Mouse (Mus musculus) gastrocnemius, adult 2 months (tissue): ENCODE results near the gene Ufsp2. TPM values are rescaled to one million over a fixed set of nuclear protein-coding genes. Genes with fewer than 3 reads are reported as not detected.

Experiments
- DNase-seq: peaks from one replicate; pipeline ENCODE4 v3.0.0; 2022
- H3K27ac ChIP-seq: fragments of 200-600 bp; 2 replicates; pipeline ENCODE4 v1.8.1; 2022; ENCODE audit warnings: mild to moderate bottlenecking
- H3K4me3 ChIP-seq: fragments of 200-600 bp; 2 replicates; pipeline ENCODE4 v1.8.1; 2022; ENCODE audit warnings: mild to moderate bottlenecking, moderate library complexity
- CTCF ChIP-seq: fragments of 200-600 bp; IDR thresholded peaks from 2 replicates; pipeline ENCODE4 v1.8.1; 2022; ENCODE audit warnings: antibody characterized with exemption, mild to moderate bottlenecking, moderate library complexity
- intact Hi-C: fragments of 180-260 bp; cut with DNase I; formaldehyde crosslinking; loops from one replicate; pipeline ENCODE4 v1.15.1; 2025
- total RNA-seq, 2 experiments: library from RNA; stranded (reverse); gene quantifications; 2 replicates each; pipeline ENCODE4 v1.2.3; 2021

The Ufsp2 gene
- total RNA-seq, 2 experiments from 2014 or later, result 36.0 to 43.8 TPM

GRCm38 (mm10) chr8:45995576-45995975, 20.2 kb downstream of the Ufsp2 start:
- Histone ChIP-seq H3K27ac (no peak overlapping the region), H3K4me3 (no peak overlapping the region)
- DNase-seq, result no peak
- intact Hi-C loops, result loop anchor here (5.0 kb wide), 1 partner anchor 157 kb away; the partner anchor contains the start of genes Cfap97 and Snx25
- TF ChIP-seq CTCF, result no peak

GRCm38 (mm10) chr8:45998228-45998627, 22.9 kb downstream of the Ufsp2 start:
- intact Hi-C loops, result loop anchor here (5.0 kb wide), 1 partner anchor 154 kb away; the partner anchor contains the start of genes Cfap97 and Snx25
- TF ChIP-seq CTCF, result peak; percentile 24; the same call in 1 of the 2 replicates
- no peak for DNase-seq
- no peak overlapping the region for H3K27ac ChIP-seq
- H3K4me3 ChIP-seq, result peak overlapping the region; percentile 10; the same call in 1 of the 2 replicates

- H3K27ac ChIP-seq, result peak within 1 kb of the TSS; percentile 99
- TF ChIP-seq CTCF, result no peak
- intact Hi-C loops, result loop anchor here (5.0 kb wide), 1 partner anchor 153 kb away; the partner anchor contains the start of genes Cfap97 and Snx25
- peak within 1 kb of the TSS; percentile 83 for H3K4me3 ChIP-seq
- DNase-seq, result peak; percentile 32
These were observed 23.9 kb downstream of the Ufsp2 start, which contains the start of gene Lrp2bp for GRCm38 (mm10) chr8:45999138-45999783. Lrp2bp (plus strand) TSS chr8:45999303.

DNA sequence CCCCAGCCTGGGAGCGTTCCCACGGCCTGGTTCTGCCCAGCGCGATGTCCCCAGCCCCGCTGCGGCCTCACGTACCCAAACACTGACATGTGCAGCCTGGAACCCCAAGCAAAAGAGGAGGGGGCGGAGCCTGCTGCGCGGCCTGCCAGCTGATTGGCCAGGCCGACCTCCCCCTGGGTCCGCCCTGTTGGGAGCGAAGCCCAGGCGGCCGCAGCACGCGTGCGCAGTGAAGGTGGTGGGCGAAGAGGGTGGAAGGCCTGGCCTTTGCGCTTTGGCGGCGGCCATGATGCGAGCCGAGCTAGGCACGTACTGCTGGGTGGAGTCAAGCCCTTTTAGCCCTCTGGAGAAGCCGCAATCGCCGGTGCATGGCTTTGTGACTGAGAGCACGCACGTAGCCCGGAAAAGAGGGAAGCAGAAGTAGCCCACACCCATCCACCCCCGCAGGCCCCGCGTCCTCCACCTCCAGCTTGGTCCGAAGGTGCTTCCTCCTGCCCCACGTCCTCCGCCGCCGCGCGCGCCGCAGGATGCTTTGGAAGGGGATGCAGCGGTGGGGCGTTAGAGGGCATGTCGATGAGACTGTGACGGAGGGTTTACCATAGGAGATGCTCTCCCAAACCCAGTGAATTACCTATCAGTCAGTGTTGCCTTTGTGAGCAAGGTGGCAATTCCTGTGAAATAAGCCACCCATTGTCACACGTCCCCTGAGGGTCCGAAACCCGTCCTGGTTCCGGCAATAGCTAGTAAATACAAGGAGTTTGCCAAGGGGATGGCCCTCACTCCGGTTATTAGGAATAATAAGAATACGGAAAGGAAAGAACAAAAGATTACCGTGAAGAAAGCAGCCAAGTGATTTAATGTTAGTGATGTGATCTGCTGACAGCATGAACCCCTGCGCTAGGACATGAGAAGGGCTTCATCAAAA, 24.7 kb downstream of the Ufsp2 start:
- TF ChIP-seq CTCF, result no peak

GRCm38 (mm10) chr8:46005596-46005995, 30.3 kb downstream of the Ufsp2 start, which contains the start of gene Ankrd37:
Ankrd37 (minus strand) TSS chr8:46005707.
- Histone ChIP-seq H3K27ac (no peak within 1 kb of the TSS; the same call in 1 of the 2 replicates), H3K4me3 (no peak within 1 kb of the TSS)
- TF ChIP-seq CTCF, result no peak
- DNase-seq, result no peak
- intact Hi-C loops, result no loop called here

More for the DNA sequence above, 24.7 kb downstream of the Ufsp2 start:
- Histone ChIP-seq H3K4me3 (peak overlapping the region; percentile 83), H3K27ac (peak overlapping the region; percentile 99)
- peak; percentile 100 for DNase-seq
- intact Hi-C loops, result loop anchor here (5.0 kb wide), 1 partner anchor 152 kb away; the partner anchor contains the start of genes Cfap97 and Snx25

GRCm38 (mm10) chr8:46007050-46007672, 31.8 kb downstream of the Ufsp2 start:
- no peak for DNase-seq
- Histone ChIP-seq H3K27ac (no peak overlapping the region), H3K4me3 (no peak overlapping the region)
- intact Hi-C loops, result no loop called here
- TF ChIP-seq CTCF, result no peak

DNA sequence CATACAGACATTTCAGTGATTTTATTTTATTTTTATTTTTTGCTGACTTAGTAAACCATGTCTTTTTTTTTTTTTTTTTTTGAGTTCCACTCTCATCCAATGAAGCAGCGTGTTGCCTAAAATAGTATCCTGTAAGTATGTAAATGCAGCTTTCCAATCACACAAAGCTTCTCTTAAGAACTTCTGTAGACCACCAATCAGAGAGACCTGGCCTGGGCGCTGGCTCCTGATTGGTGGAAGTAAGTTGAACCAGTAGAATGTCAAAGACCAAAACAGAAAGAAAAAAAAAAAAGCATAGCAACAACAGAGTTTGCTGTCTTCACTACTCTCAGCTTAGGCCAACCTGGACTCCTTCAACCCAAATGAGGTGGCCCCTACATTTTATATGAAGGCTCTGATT, 35.0 kb downstream of the Ufsp2 start:
- Histone ChIP-seq H3K4me3 (peak overlapping the region; percentile 64), H3K27ac (peak overlapping the region; percentile 71)
- intact Hi-C loops, result no loop called here
- no peak for DNase-seq
- no peak for TF ChIP-seq CTCF

GRCm38 (mm10) chr8:46010746-46011680, 35.7 kb downstream of the Ufsp2 start:
- intact Hi-C loops, result no loop called here
- Histone ChIP-seq H3K27ac (peak overlapping the region; percentile 71), H3K4me3 (peak overlapping the region; percentile 64)
- peak; percentile 49 for DNase-seq
- peak; percentile 50 for TF ChIP-seq CTCF

DNA sequence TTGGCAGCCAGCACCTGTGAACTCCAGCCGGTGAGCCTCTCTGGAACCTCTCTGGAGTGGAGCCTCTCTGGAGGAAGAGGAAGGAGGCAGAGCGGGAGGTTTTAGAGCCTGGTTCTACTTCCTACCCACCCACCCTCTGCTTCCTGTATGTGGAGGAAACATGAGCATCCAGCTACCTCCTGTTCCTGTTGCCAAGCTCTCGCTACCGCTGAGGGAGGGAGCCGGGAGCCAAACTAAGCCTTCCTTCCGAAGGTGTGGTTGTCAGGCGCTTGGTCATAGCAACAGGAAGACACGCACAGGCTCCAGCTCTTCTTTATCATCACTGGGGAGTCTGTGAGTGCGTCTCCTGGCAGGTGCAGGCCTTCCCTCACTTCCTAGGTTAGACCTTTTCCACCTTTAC, 46.9 kb downstream of the Ufsp2 start:
- intact Hi-C loops, result no loop called here
- H3K27ac ChIP-seq, result peak overlapping the region; percentile 39; the same call in 1 of the 2 replicates
- no peak for TF ChIP-seq CTCF
- DNase-seq, result peak; percentile 29
- H3K4me3 ChIP-seq, result no peak overlapping the region

GRCm38 (mm10) chr8:46022758-46023157, 47.4 kb downstream of the Ufsp2 start:
- intact Hi-C loops, result no loop called here
- TF ChIP-seq CTCF, result no peak
- H3K4me3 ChIP-seq, result no peak overlapping the region
- H3K27ac ChIP-seq, result peak overlapping the region; percentile 39; the same call in 1 of the 2 replicates
- DNase-seq, result no peak

DNA sequence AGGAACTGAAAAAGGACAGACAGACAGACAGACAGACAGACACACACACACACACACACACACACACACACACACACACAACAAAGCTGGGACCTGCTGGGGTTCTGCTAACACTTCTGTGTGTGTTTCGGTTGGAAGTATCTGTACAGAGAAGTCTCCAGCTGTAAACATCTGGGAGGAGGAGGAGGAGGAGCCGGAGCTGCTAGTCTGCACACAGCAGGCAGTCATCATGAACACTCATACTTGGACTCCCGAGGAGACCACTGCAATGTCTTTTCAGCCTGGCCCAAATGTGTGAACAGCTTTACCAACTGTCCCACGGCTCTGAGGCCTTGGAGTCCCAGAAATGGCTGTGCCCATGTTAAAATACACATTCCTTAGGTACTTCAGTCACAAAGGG, 49.1 kb downstream of the Ufsp2 start:
- no peak for DNase-seq
- intact Hi-C loops, result no loop called here

More for the DNA sequence above, 49.1 kb downstream of the Ufsp2 start:
- TF ChIP-seq CTCF, result no peak
- no peak overlapping the region for H3K27ac ChIP-seq
- H3K4me3 ChIP-seq, result no peak overlapping the region
